Mouse (Mus musculus): ENCODE measurements around the gene Agbl2.

- TF ChIP-seq GATA1 (IDR thresholded peaks at IDR 0.05; ENCODE audit: low read length) (no peak), TAL1 (IDR thresholded peaks at IDR 0.05; ENCODE audit: low read length) (no peak)
Observed at GRCm38 (mm10) chr2:90744285-90745052, 38.1 kb upstream of the Agbl2 start.
